Mouse (Mus musculus) heart, postnatal 14 days (tissue): Measurements from ENCODE around the gene Porcn. TPM values are rescaled to one million over a fixed set of nuclear protein-coding genes. Genes with fewer than 3 reads are reported as not detected.

Experiments used
- DNase-seq, 2 experiments: peaks; one replicate each; pipeline ENCODE4 v3.0.0; 2021 to 2022
- intact Hi-C: fragments of 180-260 bp; cut with DNase I; formaldehyde crosslinking; loops from one replicate; pipeline ENCODE4 v1.15.1; 2025
- long read RNA-seq, 2 experiments: library from polyadenylated mRNA; stranded (forward); transcript quantifications; one replicate each; pipeline ENCODE4 v2.0.0; 2021
- total RNA-seq, 2 experiments: library from RNA; stranded (reverse); gene quantifications; 2 replicates each; pipeline ENCODE4 v1.2.3; 2021

Porcn gene
- total RNA-seq: 1 to 10 TPM; 1.8 to 3.7 TPM
- long read RNA-seq, experiment 1, partial matches to known transcripts: 0 of 1 reads
- long read RNA-seq, experiment 1, other reads (novel, unspliced or antisense): 0 of 1 reads
- long read RNA-seq, experiment 2: 0 reads

DNA sequence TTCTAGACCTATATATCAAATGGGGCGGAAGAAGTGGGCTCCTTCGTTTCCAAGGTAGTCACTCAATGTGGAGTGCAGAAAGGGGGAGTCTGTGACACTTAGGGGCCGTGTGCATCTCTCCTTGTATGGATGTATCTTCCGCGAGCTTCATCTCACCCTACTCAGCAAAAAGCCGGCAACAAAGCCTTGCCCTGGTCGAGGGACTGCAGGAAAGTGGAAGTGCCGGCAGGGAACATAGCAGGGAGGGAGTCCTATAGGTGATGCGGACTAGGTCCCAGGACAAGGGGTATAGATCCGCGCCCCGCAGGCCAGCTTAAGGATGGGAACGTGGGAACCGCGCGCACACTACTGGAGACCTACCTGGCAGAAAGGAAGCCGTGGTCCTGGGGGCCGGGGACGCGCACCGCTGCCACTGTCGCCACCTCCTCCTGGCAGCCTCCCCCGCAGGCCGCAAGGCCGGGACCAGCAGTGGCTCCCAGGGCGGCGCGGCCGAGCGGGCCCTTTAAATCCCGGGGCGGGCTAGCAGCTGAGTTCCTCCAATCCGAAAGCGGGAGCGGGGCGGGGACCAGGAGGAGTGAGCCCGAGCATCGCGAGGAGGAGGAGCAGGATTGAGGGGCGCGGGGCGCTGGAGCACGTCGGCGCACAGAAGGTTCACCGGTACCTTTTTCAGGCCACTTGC, at the start of gene Porcn:
Gene Porcn (minus strand): TSS at position 511 of the 679 bp plus-strand sequence.
- intact Hi-C loops: no loop called here
- peak; percentile 81 to 82 for DNase-seq

DNA sequence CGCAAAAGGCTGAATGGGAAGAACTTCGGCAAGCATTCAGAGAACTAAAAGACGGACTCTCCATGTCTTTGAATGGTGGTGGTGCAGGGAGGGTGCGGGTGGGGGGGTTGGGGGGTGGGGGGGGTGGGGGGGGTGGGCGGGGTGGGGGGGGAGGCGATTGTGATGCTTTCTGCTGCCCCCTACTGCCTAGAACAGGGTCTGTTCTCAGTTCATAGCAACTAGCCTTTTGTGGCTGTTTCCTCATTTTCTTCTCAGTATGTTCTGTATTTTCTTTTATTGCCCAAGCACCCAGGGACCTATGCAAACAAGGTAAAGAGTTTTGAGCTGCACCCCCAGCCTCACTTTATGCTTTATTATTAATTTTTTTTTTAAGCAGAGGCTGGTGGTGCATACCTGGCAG, 49.5 kb upstream of the Porcn start:
- intact Hi-C loops: no loop called here
- no peak for DNase-seq

DNA sequence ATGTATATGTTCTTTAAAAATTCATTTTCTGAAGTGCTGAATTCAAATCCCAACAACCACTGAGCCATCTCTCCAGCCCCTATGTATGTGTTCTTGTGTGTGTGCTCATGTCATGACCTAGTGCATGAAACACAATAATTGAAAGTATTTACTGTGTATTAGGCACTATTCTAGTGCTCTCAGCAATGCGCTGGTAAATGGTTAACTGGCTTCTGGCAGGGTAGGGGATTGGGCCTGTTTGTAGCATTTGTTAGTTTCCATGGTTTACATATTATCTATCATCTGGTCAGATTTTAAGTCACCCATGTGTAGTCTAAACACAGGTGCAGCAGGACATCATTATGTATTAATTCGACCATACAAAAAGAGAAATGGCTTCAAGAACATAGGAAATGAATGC, 47.4 kb upstream of the Porcn start:
- DNase-seq: no peak
- intact Hi-C loops: loop anchor here (5.0 kb wide), 1 partner anchor 61 kb away; the partner anchor contains the start of gene Ebp

DNA sequence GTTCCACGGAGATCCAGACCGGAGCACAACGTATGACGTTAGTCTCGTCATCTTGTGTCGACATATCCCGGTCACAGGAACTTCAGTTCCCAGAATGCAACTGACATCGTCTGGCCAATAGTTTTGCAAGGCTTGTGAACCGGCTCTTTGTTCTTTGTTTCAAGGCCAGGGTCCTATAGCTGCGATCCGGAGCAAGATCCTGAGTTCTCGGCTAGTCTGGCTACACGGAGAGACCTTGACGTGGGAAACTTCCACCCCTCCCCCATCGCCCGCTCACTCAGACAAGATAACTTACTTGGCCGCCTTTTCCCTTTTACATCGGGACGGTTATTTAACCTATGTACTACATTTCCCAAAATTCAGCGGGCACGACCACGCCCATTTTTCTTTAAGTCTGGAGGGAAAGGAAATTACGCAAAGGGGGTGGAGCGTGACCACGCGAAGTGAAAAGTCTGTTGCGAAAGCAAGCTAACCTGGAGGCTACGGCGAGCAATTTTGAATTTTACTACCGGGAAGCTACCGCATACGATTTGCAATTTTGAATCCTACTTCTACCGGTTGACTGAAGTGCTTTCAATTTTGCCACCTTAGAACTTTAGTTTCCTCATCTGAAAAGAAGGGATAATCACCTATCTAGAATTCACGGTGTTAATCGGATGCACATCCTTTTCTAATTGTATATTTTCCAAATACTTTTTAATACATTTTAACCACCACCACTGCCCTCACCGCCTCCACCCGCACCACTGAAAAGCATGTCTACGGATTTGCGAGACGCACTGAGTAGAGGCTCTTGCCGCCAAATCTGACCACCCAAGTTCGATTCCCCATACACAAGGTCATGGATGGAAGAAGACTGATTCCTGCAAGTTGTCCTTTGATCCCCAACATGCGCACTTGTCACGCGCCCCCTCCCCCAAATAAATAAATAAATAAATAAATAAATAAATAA, 46.3 kb upstream of the Porcn start, which contains the start of gene Ftsj1:
Gene Ftsj1 (minus strand): TSS at position 73 of the 952 bp plus-strand sequence.
- intact Hi-C loops: loop anchor here (5.0 kb wide), 1 partner anchor 60 kb away; the partner anchor contains the start of gene Ebp

DNA sequence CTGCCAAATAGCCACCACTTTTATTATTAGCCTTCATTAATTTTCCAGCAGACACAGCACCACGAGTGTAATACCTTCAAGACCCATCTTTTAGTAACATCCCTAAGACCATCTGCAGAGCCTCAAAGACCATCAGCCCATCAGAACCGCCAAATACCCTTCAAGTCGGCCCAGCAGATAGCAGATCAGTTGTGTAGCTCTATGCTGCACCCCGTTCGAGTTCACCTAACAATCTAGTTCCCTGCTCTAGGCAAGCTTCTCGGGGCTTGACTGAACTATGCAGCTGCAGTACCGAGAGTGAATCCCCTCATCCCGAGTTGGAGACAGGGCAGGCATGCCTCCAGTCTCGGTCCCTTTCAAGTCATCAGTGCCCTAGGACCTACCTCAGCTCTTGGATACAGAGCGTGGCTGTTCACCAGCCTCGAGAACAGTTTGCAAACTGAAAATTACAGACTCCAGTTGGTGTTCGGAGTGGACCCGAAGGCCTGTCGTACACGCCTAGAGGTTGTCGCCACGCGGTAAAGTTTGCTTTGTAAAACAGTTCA, 45.5 kb upstream of the Porcn start:
- intact Hi-C loops: loop anchor here (5.0 kb wide), 1 partner anchor 60 kb away; the partner anchor contains the start of gene Ebp
- DNase-seq: no peak

More for the DNA sequence above, 46.3 kb upstream of the Porcn start, which contains the start of gene Ftsj1:
- peak; percentile 67 to 72 for DNase-seq

DNA sequence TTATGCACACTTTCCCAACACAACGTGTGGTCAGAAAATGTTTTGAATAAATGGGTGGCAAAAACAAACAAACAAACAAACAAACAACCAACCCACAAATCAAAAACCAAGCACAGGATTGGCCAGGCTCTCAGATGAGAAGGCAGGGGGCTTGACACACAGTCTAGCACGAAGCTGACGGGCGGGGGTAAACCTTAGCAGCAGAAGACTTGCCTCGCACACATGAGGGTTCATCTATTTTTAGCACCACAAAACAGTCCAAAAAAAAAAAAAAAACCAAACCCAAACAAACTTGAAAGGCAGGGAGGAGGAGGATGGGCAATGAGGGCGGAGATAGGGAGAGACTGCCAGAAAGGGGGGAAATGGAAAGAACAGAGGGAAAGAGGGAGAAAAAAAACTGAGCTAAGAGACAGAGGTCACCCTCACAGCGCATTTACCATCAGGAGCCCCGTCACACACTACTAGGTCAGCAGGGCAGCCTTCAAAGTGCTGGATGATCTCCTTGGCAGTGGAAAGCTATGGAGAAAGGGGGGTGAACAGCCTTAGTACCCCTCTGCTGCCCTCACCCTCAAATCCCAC, 42.3 kb upstream of the Porcn start:
- intact Hi-C loops: no loop called here
- no peak for DNase-seq

DNA sequence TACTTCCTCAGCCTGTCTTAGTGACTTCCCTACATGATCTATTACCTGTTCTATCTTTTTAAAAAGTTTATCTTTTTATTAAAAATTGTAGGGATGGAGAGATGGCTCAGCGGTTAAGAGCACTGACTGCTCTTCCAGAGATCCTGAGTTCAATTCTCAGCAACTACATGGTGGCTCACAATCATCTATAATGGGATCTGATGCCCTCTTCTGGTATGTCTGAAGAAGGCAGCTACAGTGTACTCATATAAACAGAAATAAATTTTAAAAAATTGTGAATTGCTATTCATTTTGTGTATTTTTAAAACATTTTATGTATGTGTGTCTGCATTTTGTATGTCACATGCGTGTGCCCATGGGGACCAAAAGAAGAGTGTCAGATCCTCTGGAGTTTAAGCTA, 41.4 kb upstream of the Porcn start:
- no peak for DNase-seq
- intact Hi-C loops: no loop called here

DNA sequence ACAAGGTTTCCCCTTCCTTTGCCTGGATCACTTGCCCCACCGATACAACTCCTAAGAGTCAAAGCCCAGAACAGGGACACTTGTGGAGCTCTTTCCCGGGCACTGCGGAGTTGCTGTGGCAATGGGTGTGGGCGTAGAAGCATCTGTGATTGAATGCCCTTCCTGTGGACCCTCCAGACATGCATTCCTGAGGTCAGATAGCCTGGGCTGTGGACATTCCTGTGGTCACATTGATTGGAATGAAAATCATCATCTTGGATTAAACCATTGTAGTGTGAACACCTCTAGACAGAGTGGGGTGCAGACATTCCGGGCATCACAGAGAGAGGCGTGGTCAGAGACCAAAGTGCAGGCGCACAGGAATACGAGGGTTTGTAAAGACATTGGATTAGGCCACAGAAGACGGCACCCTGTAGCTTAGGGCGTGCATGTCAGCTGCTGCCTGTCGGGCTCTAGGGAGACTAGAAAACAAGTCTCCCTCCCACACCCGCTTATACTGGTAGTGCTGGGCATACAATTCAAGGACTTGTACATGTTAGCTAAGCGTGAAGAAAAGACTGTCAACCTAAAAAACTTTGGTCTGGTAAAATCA, 32.6 kb upstream of the Porcn start:
- intact Hi-C loops: no loop called here
- DNase-seq: no peak

DNA sequence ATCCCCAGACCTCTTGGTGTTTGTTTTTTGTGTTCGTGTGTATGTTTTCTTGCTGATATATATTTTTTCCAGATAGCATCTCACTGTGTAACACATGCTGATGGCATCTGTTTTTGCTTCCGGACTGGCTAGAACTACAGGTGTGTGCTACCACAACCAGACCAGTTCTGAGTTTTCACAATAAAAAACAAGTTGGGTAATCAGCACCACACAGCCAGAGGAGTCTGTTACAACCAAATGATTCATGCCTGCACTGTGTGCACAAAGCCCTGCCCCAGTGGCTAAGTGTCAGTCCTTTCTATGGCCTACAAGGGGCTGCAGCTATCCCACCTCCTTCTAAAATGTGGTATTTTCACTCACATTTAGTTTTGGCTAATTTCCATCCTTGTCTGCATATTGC, 30.4 kb upstream of the Porcn start:
- no peak for DNase-seq
- intact Hi-C loops: no loop called here

DNA sequence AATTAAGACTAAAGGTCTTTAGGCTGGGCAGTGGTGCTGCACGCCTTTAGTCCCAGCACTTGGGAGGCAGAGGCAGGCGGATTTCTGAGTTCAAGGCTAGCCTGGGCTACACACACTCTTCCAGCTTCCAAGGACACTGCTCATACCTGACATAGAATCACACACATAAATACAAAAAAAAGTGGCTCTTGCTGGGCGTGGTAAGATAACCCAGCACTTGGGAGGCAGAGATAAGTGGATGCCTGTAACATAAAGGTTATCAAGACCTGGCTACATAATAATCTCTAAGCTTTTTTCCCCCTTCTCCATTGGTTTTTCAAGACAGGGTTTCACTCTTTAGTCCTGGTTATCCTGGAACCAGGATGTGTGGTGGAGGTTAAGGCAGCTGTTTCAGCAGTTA, 27.3 kb upstream of the Porcn start:
- intact Hi-C loops: no loop called here
- DNase-seq: no peak

DNA sequence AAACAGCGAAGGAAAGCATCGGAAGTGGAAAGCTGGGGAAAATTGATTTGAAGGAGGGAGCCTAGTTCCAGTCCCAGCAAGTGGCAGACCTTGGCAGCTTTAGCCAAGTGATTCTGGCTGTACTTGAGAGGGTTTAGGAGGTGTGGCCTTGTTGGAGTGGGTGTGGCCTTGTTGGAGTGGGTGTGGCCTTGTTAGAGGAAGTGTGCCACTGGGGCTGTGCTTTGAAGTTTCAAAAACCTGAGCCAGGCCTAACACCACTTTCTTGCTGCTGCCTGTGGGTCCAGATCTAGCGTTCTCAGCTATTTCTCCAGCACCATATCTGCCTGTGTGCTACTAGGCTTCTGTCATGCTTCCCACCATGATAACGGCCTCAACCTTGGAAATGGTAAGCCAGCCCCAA, 23.9 kb upstream of the Porcn start:
- no peak for DNase-seq
- intact Hi-C loops: no loop called here

DNA sequence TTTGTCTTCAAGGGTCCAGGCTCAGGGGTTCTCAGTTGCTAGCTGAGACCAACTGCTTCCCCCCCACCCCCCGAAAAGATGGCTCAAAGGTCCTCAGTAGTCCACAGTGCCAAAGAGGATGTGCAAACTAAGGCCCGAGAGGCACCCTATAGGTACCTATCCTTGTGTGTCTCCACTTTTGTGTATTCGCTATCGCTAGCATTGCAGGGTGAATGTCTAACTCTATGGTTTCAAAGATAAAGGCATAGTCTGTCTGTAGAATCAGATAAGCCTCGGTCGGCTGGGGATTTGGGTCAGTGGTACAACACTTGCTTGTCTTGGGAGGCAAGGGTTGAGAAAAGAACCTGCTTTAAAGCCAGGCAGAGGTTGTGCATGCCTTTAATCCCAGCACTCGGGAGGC, 17.1 kb upstream of the Porcn start:
- no peak for DNase-seq
- intact Hi-C loops: no loop called here

DNA sequence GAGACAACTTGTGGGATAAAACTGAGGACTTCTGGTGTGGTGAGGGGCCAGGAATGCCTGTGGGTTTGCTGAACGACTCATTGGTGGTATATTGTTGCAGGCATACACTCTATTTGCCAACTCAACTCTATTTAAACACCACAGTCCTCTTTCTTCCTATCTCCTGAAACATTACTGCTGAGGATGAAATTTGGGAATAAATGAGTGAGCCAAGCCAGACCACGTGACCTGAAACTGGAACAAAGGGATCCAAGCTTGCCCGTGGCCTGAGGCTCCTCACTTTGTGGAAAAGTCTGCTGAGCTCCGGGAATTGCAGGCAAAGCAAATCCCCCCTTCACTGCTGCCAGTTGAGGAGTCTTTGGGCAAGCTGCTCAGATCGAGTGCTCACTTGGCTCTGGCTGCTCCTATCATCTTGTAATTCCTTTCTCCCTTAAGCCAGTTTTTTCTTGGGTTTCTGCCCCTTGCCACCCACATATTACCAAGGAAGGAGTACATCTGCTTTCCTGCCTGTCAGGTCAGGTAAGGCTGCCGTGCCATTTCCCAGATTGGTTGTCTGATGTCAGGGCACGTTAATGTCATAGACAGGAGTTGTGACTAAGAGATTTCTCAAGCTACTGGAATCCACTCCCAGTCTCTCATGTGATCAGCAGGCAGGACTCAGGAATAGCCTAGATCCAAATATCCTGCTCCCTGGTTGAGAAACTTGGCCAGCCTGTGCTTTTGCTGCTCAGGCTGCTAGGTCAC, 16.5 kb upstream of the Porcn start:
- intact Hi-C loops: no loop called here
- no peak for DNase-seq

DNA sequence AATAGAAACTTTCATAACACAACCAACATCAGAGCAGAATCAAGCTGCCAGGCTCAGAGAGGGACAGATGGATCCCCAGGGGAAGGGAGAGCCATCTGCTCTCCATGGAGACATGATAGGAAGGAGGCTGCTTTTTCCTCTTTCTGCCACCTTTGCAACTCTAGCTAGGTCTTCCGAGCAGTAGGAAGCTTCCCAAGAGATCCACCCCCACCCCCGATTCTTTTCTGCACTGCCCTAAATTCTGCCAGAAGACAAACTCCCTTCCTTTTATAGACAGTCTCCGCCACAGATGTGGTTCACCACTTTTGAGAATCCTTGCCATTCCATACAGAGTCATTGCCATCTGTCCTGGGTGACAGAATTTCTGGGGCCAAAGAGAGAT, 16.0 kb upstream of the Porcn start:
- no peak for DNase-seq
- intact Hi-C loops: no loop called here

DNA sequence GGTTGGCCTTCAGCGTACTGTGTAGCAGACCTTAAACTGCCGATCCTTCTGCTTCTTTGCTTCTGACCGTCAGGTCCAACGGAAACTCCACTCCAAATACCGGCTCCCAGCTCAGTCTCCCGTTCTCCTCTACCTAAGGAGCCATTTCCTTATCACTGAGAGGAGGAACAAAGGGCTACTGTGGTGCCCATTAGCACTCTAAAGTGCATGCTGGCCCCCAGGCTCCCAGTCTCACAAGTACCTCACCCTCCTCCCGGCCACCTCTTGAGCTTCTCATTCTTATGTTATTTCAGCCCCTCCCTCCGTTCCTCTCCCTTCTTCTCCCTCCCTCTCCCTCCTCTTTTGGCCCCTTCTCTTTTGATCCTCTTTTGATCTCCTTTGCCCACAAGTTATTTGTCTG, 13.3 kb upstream of the Porcn start:
- no peak for DNase-seq
- intact Hi-C loops: no loop called here

DNA sequence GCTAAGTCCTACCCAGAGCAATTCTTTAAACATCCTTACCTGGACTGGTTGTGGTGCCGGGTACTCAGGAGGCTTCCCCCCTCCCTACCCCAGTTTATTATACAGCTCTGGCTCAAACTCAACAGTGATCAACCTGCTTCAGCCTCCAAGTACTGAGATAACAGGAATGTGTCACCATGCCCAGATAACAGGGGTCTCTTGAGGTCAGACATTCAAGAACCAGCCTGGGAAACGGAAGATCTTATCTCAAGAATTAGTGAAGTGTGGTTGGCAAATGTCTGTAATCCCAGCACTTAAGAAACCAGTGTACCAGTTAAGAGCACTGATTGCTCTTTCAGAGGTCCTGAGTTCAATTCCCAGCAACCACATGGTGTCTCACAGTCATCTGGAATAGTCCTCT, 11.8 kb upstream of the Porcn start:
- intact Hi-C loops: no loop called here

DNA sequence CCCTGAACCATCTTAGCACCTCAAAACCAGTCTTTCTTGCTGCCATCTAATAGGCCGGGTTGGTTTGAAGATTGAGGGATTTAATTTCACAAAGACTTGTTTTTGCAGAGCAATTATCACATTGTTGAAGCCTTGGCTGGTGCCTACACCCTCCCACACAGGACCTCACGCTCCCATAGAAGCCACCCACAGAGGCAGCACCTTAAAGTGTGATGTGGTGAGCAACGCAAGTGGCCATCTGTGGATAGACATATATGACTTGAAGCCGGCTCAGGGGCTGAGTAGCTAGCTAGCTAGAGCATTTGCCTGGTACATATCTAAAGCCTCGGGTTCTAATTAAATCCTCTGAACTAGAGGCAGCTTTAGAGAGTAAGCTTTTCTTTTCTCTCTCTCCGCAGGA, 11.1 kb upstream of the Porcn start:
- DNase-seq: no peak
- intact Hi-C loops: no loop called here

More for the DNA sequence above, 11.8 kb upstream of the Porcn start:
- DNase-seq: no peak

DNA sequence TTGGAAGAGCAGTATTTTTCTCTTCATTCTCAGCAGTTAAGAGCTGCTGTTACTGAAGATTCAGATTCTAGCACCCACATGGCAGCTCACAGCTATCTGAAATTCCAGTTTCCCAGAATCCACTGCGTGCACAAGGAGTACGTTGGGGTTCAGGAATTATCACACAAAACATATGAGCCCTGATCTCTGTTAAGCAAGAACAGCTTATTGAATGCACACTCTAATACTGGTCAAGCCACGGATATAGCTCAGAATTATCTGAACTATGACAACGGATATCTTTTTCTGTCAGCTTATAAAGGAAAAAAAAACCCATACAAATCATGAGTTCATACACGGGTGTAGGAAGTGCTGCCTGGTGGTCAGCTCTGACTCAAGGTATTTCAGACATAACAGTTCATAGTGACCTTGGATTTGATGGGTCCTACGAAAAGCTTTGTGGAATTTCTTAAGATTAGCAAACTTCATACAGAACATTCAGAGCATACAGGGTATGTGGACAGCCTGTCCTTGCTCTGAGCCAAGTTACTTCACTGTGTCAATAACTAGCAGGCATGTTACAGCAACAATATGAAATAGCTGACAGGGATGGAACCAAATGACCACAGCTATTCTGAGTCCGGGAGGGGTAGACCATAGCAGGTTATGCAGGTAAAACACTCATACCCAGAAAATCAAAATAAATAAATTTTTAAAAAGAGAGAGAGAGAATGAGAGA, 5.3 kb upstream of the Porcn start:
- intact Hi-C loops: no loop called here
- no peak for DNase-seq

DNA sequence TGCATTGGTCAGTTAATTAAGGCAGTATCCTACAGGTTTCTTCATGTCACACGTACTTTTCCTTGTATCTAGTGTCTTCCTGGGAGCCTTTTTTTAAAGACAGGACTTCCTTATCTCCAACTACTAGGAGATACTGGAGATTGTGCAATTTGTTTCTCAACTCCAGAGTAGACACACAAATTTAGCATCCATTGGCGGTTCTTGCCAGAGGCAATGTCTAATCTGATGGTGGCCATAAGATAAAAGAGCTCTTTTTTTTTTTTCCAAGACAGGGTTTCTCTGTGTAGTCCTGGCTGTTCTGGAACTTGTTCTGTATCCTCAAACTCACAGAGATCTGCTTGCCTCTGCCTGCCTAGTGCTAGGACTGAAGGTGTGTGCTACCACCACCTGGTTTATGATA, 3.4 kb upstream of the Porcn start:
- intact Hi-C loops: no loop called here
- DNase-seq: no peak
